Mouse (Mus musculus) right cerebral cortex, postnatal 10 days (tissue): ENCODE measurements at regions not wholly inside any gene's neighbourhood (a gene's known extent, or its start where the extent isn't known, plus 50 kb on each side); places are given as distances from the start of the nearest gene placed in this dataset.
A peak's percentile ranks its signal among the peaks of the same experiment; 100 is the strongest.

Experiments
- DNase-seq, 2 experiments: peaks; one replicate each; pipeline ENCODE4 v3.0.0; 2021; ENCODE audit warnings: low spot score in 2 of 2

DNA sequence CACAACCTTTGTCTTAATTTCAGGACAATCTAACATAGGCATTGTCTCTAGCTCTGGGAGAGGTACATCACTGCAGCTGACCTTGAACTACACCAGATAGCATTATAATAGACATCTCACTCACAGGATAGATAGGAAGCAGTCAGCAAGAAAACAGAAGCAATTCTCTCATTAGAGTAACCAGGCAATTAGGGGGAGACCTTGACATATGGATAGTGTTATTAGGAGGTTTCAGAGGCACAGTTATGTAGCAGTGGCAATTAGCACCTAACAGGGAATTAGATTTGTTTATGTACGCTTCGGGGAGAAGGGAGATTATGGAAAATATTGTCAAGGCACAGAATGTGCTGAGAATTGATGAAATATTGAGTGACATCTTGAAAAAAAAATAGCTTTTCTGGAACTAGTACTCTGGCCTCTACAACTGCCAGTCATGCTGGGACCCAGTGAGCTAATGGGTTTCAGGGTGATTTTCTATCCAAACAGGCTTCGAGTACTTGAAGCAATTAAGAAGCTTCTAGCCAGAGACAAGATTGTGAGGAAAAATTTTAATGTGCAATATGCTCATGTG, 216.8 kb upstream of the Aco1 start:
- no peak for DNase-seq

GRCm38 (mm10) chr4:39926594-39926993, 216.3 kb upstream of the Aco1 start:
- no peak for DNase-seq

GRCm38 (mm10) chr4:39928491-39928890, 214.4 kb upstream of the Aco1 start:
- DNase-seq, result no peak

DNA sequence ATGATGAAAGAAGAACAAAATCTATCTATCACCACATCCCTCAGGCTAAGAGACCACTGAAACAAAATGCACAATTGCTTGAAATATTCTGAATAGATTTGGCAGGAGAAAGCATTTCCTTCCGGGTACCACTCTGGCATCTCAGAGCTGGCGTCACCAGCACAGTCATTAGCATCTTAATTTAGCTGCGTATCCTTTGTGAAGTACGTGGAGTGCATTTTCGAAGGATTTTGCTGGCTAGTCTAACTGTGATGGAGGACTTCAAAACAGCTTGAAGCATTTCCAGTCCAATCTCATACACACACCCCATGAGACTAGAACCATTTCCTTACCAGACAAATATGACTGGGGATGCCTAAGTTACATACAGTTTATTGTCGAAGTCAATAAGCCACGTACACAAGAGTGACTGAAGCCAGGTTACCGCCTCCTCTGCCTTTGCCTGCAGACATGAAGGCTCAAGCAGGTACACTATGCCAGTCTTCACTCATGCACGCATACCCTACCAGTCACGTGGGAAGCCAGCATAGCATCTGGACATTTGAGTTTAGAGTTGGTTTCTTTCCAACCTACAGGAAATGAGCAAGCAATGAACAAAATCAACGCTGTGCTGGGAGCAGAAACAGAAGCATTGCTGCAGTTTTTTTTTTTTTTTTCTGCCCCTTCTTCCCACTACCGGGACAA, 208.7 kb upstream of the Aco1 start:
- DNase-seq, result peak; percentile 28 to 32

DNA sequence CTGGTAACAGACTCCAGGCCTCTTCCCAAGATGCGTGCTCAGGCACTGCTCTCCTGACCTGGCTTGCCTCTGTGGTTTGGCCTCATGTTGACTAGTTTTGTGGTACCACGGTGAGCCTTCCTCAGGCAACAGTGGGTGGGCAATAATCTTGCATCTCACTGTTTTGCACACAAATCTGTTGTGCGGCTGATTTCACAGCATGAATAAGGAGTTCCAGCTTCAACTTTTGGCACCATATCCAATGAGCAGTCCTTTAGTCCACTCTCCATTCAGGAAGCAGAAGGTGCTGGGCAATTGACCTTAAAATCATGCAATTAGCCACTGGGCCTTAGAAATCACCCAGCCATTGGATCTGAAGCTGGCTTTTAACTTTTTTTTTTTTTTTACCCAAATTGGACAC, 184.2 kb upstream of the Aco1 start:
- DNase-seq, result no peak

- no peak for DNase-seq
Observed at GRCm38 (mm10) chr4:39967938-39968337, 174.9 kb upstream of the Aco1 start.

DNA sequence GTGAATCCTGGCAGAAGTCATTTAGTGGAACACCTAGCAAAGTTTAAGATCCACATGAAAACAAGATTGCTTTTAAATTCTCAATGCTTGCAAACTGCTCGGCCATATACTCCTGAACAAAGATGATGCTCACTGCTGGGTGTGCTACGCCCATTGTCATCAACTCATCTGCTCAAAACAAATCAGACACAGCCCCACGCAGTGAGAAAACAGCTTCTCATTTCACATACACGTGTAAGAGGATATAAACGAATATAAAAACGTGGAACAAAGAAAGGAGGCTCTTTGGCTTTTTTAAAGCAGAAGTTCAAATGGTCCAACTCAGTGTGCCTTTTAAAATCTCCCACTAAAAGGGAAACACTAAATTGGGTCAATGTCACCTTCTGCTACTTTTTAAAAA, 151.5 kb upstream of the Aco1 start:
- DNase-seq, result no peak

- DNase-seq, result peak in 1 of 2 experiments; percentile 39
Observed at GRCm38 (mm10) chr4:39991851-39992250, 151.0 kb upstream of the Aco1 start.

DNA sequence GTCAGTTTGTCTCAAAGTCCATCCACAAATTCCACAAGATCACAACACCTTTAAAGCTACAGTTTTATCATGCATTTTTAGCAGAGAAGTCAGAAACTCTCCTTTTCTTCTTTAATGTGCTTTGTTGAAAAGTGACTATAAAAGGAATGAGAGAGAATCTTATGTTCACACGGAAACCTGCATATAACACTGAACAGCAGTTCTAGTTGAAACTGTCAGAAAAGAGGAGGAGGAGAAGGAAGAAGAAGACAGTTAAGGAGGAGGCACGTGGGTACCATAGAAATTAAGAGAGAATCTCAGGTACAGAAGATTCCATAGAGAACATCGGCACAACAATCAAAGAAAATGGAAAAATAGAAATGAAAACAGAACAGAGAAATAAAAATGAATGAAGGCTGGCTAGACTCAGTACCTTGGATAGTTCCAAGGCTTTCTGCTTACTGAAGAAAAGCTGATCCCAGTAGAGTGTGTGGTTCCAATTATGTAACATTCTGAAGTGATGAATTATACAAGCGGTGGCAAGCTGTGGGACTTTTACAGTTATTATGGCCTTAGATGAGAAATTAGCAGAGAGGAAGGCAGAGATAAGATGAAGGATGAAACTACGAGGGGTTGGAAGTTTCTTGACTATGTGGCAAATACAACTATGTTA, 144.0 kb upstream of the Aco1 start:
- DNase-seq, result no peak

GRCm38 (mm10) chr4:40014666-40015065, 128.2 kb upstream of the Aco1 start:
- peak; percentile 82 to 86 for DNase-seq

DNA sequence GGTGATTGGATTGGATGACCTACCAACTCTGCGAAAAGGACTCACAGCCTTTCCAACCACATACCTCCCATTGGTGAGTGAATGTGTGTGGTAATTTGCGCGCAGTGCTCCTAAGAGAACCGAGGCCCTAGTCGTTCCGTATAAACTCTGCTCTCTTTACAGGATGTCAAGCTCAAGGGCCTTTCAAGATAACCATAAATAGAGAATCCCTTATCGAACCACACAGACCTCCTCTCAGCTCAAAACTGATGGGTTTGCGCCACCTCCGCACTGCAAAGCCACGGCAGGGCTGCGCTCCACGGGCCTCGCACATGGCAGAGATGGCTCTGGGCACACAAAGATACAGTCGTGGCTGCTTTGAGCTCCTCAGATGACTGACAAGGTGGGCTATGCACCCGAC, 126.0 kb upstream of the Aco1 start:
- DNase-seq, result no peak

DNA sequence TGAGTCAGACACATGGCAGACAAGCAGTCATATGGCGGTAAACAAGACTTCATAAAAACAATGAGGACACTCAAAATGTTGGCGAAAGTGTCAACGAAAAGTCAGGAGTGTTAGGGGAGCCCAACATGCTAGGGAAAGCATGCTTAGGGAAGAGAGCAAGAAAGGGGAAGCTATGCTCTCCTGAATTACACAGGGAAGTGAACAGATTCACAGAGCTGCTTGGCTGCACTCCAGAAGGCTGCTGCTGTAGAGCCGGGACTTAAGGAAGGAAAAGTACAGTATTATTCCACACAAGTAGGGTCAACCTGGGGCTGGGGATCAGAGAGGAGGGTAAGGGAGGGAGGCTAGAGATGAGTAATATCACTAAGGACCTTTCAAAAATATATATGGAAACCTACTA, 124.7 kb upstream of the Aco1 start:
- DNase-seq, result peak; percentile 46 to 60

- no peak for DNase-seq
Observed at GRCm38 (mm10) chr4:40031361-40031760, 111.5 kb upstream of the Aco1 start.

DNA sequence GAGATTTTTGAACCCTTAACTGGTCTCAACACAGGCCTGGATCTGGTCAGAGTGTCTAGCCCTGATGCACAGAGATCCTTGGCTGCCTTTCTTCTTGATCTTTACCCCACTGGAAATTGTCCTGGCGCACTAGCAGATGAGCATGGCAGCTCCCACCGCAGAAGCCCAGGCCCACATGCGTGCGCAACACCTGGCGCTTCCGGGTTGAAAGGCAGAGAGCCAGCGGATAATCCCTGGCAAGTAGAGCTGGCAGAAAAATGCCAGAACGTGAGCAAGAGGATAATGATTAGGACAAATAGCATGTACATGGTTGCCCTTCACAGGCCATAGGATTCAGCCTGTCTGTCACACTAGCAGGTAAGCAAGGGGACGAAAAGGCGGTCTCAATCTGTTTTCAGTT, 95.0 kb upstream of the Aco1 start:
- no peak for DNase-seq

DNA sequence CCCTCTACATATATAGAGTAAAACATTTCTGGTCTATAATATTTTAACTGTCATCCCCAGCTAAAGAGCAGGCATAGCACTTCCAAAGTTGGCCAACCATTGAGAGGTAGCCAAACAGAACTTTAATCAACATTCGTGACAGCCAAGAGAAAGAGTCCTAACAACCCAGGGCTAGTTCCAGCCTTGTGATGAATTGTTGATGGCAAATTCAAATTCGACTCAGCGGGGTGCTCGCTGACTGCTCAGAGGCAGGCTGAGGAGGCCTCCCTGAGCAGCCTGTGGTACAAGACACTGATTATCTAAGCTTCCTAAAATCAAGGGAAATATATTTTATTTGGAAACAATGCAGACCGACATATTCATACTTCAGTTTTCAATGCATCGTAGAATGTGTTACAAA, 93.8 kb upstream of the Aco1 start:
- no peak for DNase-seq

- no peak for DNase-seq
Observed at GRCm38 (mm10) chr4:40051848-40052247, 91.0 kb upstream of the Aco1 start.

GRCm38 (mm10) chr4:40053391-40053790, 89.5 kb upstream of the Aco1 start:
- no peak for DNase-seq

DNA sequence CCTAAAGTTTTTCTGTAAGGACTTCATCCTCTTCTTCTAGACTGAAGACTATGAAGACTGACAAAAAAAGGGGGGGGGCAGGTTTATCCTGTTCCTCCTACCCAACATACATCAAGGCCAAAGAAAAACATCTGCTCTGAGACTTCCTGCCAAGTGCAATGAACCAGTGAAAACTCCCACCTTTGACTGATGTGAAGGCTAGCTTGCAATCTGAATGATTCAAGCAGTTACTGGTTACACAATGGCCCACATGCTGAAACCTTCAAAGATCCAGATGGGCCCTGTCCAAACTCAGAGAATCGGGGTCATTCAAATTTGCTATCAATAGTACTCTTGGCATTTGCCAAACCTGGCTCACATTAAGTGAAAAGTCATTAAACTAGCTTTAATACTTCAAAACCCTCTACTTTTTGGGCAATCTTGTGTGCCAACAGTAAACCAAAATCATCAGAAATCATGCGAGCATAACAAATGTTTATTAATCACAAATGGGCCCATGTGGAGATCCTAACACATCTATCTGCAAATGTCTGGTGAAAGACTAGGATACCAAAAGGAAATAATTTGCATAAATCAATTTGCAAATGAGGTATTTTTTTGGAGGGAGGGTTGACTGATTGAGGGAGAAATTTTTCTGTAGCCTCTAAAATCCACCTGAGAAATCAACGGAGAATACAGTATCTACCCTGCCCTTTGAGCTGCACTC, 79.0 kb upstream of the Aco1 start:
- DNase-seq, result no peak

- DNase-seq, result no peak
Observed at GRCm38 (mm10) chr4:40064457-40064836, 78.4 kb upstream of the Aco1 start.

DNA sequence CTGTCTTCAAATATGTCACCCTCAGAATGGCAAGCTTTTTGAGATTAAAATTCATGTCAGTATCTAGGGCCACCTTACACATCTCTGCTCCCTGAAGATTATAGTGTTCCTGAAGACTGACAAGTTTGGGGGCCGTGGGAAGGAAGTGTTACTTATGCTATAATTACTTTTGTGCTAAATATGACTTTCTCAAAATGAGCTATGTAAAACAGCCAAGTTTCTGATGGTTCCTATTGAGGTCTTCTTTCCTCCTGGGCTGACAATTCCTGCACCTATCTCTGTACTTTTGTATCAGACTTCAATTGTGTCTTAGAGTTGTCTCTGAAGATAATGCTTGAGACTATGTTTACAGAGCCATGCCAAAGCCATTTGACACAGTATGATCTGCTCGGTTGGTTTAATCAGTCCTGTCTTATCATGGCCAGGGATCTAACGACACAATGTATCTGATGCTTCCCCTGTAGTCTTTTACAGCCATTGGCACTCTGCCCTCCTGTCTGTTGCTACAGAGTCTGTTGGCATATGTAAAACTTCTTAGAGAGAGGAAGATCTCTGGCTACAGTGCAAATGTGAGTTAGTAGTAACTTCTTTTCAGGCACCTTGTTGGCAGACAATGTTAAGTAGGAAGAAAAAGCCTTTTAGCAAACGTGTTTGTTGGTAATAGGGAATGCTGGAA, 71.8 kb upstream of the Aco1 start:
- peak; percentile 46 to 65 for DNase-seq

DNA sequence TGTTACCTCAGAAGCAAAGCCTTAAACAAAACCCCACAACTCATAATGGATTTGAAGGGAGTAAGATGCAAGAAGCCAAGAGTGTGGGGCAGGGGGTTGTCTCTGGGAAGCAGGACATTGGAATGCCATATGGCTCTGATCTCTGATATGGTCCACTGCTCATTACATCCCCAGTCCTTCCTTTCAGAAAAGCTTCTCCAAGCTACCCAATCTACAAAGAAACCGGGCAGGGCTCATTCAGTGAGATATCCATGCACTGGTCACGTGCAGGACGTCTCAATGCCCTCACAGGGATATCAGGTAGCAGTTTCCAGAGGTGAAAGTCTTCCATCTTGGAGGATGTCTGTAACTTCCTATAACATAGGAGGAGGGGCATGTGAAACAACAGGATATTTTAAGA, 61.8 kb upstream of the Aco1 start:
- no peak for DNase-seq

DNA sequence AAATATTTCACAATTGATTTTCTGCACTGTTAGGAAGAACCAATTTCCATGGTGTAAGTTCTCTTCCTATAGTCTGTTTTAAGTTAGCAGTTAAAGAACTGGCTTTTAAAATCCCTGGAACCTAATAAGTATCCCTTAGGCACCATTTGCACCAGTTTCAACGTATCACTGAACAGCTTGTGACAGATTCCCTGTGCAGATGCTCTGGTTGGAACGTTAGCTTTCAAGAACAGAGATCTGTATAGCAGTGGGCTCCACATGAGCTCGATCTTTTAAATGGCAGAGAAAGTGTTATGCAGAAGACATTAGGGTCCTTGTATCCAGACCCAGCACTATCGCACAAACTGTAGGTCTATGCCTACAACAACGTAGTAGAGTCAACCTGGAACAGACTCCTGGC, 52.6 kb upstream of the Aco1 start:
- DNase-seq, result no peak
